Mouse (Mus musculus) hindbrain, embryonic 10.5 days (tissue): ENCODE data around the gene Tom1. TPM values are rescaled to one million over a fixed set of nuclear protein-coding genes. Genes with fewer than 3 reads are reported as not detected.

ENCODE experiments used
- DNase-seq: peaks from one replicate; pipeline ENCODE4 v3.0.0-alpha.2; 2017; ENCODE audit warnings: low spot score
- H3K27ac ChIP-seq: fragments of 300-500 bp; sonication (generic); 2 replicates; pipeline ENCODE4 v1.5.1; 2016; ENCODE audit warnings: mild to moderate bottlenecking, moderate library complexity
- H3K27me3 ChIP-seq: fragments of 300-500 bp; sonication (generic); 2 replicates; pipeline ENCODE4 v1.6.1; 2016; ENCODE audit warnings: mild to moderate bottlenecking; ENCODE audit not compliant: poor library complexity, insufficient read depth, severe bottlenecking
- H3K36me3 ChIP-seq: fragments of 300-500 bp; sonication (generic); 2 replicates; pipeline ENCODE4 v1.6.1; 2016; ENCODE audit warnings: mild to moderate bottlenecking, moderate library complexity
- H3K4me1 ChIP-seq: fragments of 300-500 bp; sonication (generic); replicated peaks from 2 replicates; pipeline ENCODE4 v1.6.1; 2016; ENCODE audit warnings: mild to moderate bottlenecking
- H3K4me3 ChIP-seq: fragments of 300-500 bp; sonication (generic); 2 replicates; pipeline ENCODE4 v1.5.1; 2016; ENCODE audit warnings: mild to moderate bottlenecking, moderate library complexity
- H3K9me3 ChIP-seq: fragments of 300-500 bp; sonication (generic); 2 replicates; pipeline ENCODE4 v1.6.1; 2016; ENCODE audit warnings: mild to moderate bottlenecking, moderate library complexity
- WGBS: fragments of 180-500 bp; shearing (Covaris S2); methylation state at CpG from one replicate; pipeline ENCODE4 v1.1.7; 2016; 5-methylcytosine and 5-hydroxymethylcytosine counted together
- polyA plus RNA-seq: library from polyadenylated mRNA; unstranded; fragments of >200 nt; fragmentation: Nextera tagmentation; extraction: Ambion mirVana; gene quantifications from 2 replicates; pipeline ENCODE4 v1.2.1, GENCODE M21; 2016

The Tom1 gene
- polyA plus RNA-seq, 1 experiment from 2014 or later, result 36.5 TPM

- Histone ChIP-seq H3K36me3 (peaks cover 20% of the 10 kb centered on the region), H3K4me3 (no peak overlapping the region), H3K27ac (no peak overlapping the region), H3K4me1 (no peaks in the 10 kb centered on the region), H3K27me3 (no peaks in the 10 kb centered on the region), H3K9me3 (no peaks in the 10 kb centered on the region)
- no peak for DNase-seq
- WGBS, result 93% methylated on average over 4 of the region's 4 CpGs
Measured at GRCm38 (mm10) chr8:75053342-75053741, 19.8 kb downstream of the Tom1 start.

- Histone ChIP-seq H3K9me3 (no peaks in the 10 kb centered on the region), H3K4me3 (no peak overlapping the region), H3K27me3 (no peaks in the 10 kb centered on the region), H3K4me1 (no peaks in the 10 kb centered on the region), H3K27ac (no peak overlapping the region), H3K36me3 (peaks cover 32% of the 10 kb centered on the region)
- no peak for DNase-seq
- WGBS, result 92% methylated on average over 2 of the region's 2 CpGs
Measured at GRCm38 (mm10) chr8:75055673-75056072, 22.2 kb downstream of the Tom1 start.

DNA sequence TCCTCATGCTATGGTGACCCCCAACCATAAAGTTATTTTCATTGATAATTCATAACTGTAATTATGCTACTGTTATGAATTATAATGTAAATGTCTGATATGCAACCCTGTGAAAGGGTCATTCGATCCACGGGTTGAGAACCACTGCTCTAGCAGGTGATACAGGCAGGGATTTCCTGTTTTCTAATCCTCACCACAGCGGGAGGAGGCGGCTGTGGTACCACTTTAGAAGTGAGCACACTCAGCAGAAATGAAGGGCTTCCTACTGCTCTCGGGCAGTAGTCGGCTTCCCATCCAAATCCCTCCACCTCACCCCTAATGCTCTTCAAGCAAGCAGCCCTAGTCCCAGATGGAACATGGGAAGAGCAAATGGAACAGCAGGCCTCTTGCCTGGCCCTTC lies 26.5 kb downstream of the Tom1 start:
- no peak overlapping the region for H3K27ac ChIP-seq
- H3K27me3 ChIP-seq, result no peaks in the 10 kb centered on the region
- 78% methylated on average over 6 of the region's 6 CpGs for WGBS
- DNase-seq, result no peak
- H3K9me3 ChIP-seq, result no peaks in the 10 kb centered on the region
- no peak overlapping the region for H3K4me3 ChIP-seq
- peaks cover 6% of the 10 kb centered on the region for H3K4me1 ChIP-seq
- H3K36me3 ChIP-seq, result peaks cover 50% of the 10 kb centered on the region

- Histone ChIP-seq H3K27me3 (no peaks in the 10 kb centered on the region), H3K4me1 (peaks cover 6% of the 10 kb centered on the region), H3K36me3 (peaks cover 57% of the 10 kb centered on the region), H3K9me3 (no peaks in the 10 kb centered on the region), H3K27ac (no peak overlapping the region), H3K4me3 (no peak overlapping the region)
- DNase-seq, result no peak
- WGBS, result 90% methylated on average over 2 of the region's 2 CpGs
Measured at GRCm38 (mm10) chr8:75060815-75061214, 27.3 kb downstream of the Tom1 start.

DNA sequence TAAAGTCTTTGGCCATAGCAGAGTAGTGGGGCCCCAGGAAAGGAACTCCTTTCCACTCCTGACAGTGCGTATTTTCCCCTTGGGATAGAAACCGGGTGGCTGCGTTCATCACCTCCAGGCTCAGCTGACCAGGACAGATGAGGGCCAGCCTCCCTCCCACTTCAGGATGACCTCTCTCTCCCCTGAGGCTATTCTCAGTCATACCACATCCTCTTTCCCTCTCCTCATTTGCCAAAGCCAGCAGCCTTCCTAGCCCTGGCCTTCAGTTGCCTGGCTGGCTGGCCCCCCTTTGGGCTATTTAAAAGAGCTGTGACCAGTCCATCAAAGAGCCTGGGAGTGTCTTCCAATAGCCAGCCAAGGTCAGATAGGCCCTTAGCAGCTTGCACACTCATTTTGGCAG lies 29.8 kb downstream of the Tom1 start:
- 66% methylated on average over 3 of the region's 3 CpGs for WGBS
- peaks cover 6% of the 10 kb centered on the region for H3K4me1 ChIP-seq

DNA sequence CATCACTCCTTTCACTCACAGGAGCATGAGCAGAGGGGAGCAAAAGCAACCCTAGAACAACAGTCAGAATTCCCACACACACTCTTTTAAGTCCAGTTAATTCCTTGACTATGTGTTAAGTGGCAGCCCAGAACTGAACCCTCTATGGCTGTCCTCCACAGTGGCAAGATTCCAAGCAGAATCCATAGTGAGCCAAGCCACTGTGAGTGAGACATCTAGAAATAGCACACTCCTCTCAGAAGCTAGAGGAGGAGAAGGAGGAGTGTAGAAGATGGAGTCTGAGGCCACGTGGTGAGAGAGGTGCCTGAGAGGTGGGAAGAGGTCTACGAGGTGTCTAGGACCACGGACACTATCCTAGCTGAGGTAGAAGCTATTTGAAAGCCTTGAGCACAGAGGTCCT lies 31.3 kb downstream of the Tom1 start:
- Histone ChIP-seq H3K36me3 (peaks cover 47% of the 10 kb centered on the region), H3K4me3 (no peak overlapping the region), H3K9me3 (no peaks in the 10 kb centered on the region), H3K27ac (no peak overlapping the region), H3K27me3 (no peaks in the 10 kb centered on the region), H3K4me1 (peaks cover 6% of the 10 kb centered on the region)
- DNase-seq, result no peak
- WGBS, result 79% methylated on average over 3 of the region's 3 CpGs

More for the DNA sequence above, 29.8 kb downstream of the Tom1 start:
- Histone ChIP-seq H3K27ac (no peak overlapping the region), H3K4me3 (no peak overlapping the region), H3K36me3 (peaks cover 56% of the 10 kb centered on the region), H3K9me3 (no peaks in the 10 kb centered on the region), H3K27me3 (no peaks in the 10 kb centered on the region)
- peak; percentile 13 for DNase-seq

DNA sequence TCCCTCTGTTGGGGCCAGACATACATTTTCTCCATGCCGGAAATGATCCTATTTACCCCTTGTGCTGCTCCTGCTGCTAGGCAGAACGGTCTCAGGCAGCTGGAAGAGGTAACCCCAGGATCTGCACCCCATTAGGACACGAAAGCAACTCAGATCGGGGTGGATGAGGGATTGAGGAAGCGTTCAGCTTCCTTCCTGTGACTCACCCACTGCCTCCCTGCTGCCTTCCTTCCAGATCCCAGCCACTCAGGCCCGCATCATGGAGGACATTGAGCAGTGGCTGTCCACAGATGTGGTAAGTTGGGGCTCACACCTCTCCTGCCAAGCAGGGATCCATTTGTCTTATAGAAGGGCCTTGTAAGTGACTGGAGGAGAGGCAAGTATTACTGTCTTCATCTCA lies 33.8 kb downstream of the Tom1 start:
- WGBS, result 76% methylated on average over 6 of the region's 6 CpGs
- Histone ChIP-seq H3K36me3 (peaks cover 36% of the 10 kb centered on the region), H3K27ac (no peak overlapping the region), H3K9me3 (no peaks in the 10 kb centered on the region), H3K27me3 (no peaks in the 10 kb centered on the region), H3K4me3 (no peak overlapping the region), H3K4me1 (peaks cover 6% of the 10 kb centered on the region)
- no peak for DNase-seq

GRCm38 (mm10) chr8:75070297-75070696 lies 36.8 kb downstream of the Tom1 start:
- H3K27ac ChIP-seq, result no peak overlapping the region
- no peaks in the 10 kb centered on the region for H3K27me3 ChIP-seq
- no peak for DNase-seq
- no peaks in the 10 kb centered on the region for H3K4me1 ChIP-seq
- no peak overlapping the region for H3K4me3 ChIP-seq
- WGBS, result 84% methylated on average over 1 of the region's 1 CpGs
- no peaks in the 10 kb centered on the region for H3K9me3 ChIP-seq
- peaks cover 19% of the 10 kb centered on the region for H3K36me3 ChIP-seq

DNA sequence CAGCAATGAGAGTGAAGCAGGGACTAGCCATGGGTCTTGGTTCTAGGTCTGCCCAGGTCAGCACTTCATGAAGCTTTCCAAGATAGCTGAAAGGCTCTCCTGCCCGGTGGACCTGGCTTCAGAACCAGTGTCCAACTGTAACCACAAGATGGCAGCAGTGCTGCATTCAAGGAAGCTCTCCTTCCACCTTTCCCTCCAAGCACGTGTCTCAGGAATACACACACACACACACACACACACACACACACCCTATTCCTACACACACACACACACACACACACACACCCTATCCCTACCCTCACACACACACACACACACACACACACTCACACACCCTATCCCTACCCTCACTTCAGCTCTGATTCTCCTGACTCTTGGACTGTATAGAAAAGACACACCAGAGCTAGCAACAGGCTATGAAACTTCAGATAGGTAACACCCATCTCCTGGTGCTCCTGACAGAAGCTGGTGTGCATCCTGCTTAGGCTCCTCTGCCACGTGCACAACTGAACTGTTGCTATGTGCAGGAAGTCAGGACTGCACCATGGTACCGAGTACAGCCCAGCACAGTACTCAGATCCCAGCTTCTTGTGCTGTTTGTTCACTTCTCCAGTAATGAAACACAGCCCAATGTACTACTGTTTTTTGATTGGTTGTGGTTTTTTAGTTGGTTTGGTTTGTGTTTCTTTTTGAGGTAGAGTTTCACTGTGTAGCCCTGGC lies 38.3 kb downstream of the Tom1 start:
- H3K27ac ChIP-seq, result 0 out of 2 replicates have a peak overlapping the region, but pooled peaks have one; percentile 16
- H3K27me3 ChIP-seq, result no peaks in the 10 kb centered on the region
- no peaks in the 10 kb centered on the region for H3K4me1 ChIP-seq
- H3K9me3 ChIP-seq, result no peaks in the 10 kb centered on the region
- H3K4me3 ChIP-seq, result no peak overlapping the region
- peaks cover 11% of the 10 kb centered on the region for H3K36me3 ChIP-seq
- 31% methylated on average over 4 of the region's 4 CpGs for WGBS
- peak; percentile 79 for DNase-seq

- Histone ChIP-seq H3K4me1 (no peaks in the 10 kb centered on the region), H3K27ac (no peak overlapping the region), H3K4me3 (no peak overlapping the region), H3K9me3 (no peaks in the 10 kb centered on the region), H3K36me3 (no peaks in the 10 kb centered on the region), H3K27me3 (no peaks in the 10 kb centered on the region)
- WGBS, result 97% methylated on average over 1 of the region's 1 CpGs
- no peak for DNase-seq
Measured at GRCm38 (mm10) chr8:75074876-75075275, 41.4 kb downstream of the Tom1 start.

- no peaks in the 10 kb centered on the region for H3K36me3 ChIP-seq
- H3K27me3 ChIP-seq, result no peaks in the 10 kb centered on the region
- DNase-seq, result no peak
- no peak overlapping the region for H3K27ac ChIP-seq
- 78% methylated on average over 1 of the region's 1 CpGs for WGBS
- H3K9me3 ChIP-seq, result no peaks in the 10 kb centered on the region
- H3K4me1 ChIP-seq, result peaks cover under 1% of the 10 kb centered on the region
- no peak overlapping the region for H3K4me3 ChIP-seq
Measured at GRCm38 (mm10) chr8:75078215-75078614, 44.7 kb downstream of the Tom1 start.

GRCm38 (mm10) chr8:75078851-75079250 lies 45.3 kb downstream of the Tom1 start:
- Histone ChIP-seq H3K27ac (no peak overlapping the region), H3K36me3 (no peaks in the 10 kb centered on the region), H3K4me1 (peaks cover 7% of the 10 kb centered on the region), H3K27me3 (no peaks in the 10 kb centered on the region), H3K9me3 (no peaks in the 10 kb centered on the region), H3K4me3 (no peak overlapping the region)
- no peak for DNase-seq
- WGBS, result 95% methylated on average over 9 of the region's 9 CpGs

- WGBS, result 81% methylated on average over 9 of the region's 9 CpGs
- Histone ChIP-seq H3K9me3 (no peaks in the 10 kb centered on the region), H3K4me3 (no peak overlapping the region), H3K4me1 (peaks cover 9% of the 10 kb centered on the region), H3K27ac (no peak overlapping the region), H3K36me3 (no peaks in the 10 kb centered on the region), H3K27me3 (no peaks in the 10 kb centered on the region)
- no peak for DNase-seq
Measured at GRCm38 (mm10) chr8:75081364-75082040, 48.0 kb downstream of the Tom1 start.
